Mouse (Mus musculus) gastrocnemius, postnatal 10 days (tissue): ENCODE measurements at regions not wholly inside any gene's neighbourhood (a gene's known extent, or its start where the extent isn't known, plus 50 kb on each side); places are given as distances from the start of the nearest gene placed in this dataset.

Source experiments
- DNase-seq: peaks from one replicate; pipeline ENCODE4 v3.0.0; 2021; ENCODE audit warnings: mixed read lengths

DNA sequence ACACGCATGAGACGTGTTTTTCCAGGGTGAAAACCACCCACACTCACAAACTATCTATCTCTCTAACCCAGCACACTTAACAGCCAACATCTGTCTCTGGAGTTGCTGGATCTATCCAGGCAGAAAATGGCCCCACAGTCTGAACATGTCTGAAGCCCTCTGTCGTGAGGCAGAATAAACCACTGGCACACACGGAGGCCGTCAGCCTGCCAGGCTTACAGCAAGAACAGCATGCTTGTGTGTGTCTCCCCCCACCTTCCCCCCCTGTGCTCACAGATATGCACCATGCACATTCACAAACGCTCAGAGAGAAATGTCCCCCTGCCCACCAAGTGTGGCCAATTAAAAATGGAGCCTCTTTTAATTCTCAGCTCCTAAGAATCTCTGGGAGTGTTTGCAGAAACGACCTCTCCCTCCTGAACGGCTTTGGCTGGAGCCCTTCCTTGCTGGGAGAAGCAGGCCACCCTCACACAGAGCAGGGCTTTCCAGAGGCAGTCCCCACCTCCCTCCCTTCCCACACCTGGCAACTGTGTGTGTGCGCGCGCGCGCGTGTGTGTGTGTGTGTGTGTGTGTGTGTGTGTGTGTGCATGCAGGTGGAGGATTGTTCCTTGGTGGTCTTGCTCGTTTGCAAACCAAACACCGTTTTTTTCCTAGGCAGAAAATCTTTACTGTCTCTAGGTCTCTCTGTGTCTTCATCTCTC lies 88.7 kb downstream of the Edn3 start:
- DNase-seq, result no peak

DNA sequence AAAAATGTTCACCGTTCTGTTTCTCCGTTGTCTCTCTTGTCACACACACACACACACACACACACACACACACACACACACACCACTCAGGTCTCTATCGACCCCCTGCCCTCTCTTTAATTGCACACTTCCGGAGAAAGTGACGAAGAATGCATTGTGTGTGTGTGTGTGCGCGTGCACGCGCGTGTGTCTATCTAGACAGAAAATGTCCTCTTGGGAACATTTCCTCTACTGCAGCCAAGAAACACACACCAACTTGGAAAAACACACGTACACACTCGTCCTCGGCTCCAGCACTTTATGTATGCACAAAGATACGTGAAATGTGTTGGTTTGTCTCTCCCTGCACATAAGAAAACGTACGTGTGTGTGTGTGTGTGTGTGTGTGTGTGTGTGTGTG lies 90.4 kb downstream of the Edn3 start:
- DNase-seq, result no peak

GRCm38 (mm10) chr2:174851525-174852330 lies 91.3 kb downstream of the Edn3 start:
- DNase-seq, result peak; percentile 88

DNA sequence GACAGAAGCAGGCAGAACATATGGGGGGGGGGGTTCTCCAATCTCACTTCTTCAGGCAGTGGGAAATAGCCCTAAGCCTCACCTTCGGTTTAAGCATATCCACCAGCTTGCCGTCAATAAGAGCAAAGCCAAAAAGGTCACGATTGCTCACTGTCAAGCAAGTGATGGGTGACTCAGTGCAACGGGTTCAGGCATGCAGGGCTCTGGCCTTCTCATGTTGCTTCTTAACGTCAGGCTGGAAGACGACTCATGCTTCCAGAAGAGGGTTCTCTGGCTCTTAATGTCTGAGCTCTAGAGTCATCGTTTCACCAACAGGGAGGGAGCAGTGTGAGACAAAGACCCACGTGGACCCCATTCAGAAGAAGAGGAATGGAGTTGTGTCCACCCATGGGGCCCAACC lies 93.4 kb downstream of the Edn3 start:
- no peak for DNase-seq

DNA sequence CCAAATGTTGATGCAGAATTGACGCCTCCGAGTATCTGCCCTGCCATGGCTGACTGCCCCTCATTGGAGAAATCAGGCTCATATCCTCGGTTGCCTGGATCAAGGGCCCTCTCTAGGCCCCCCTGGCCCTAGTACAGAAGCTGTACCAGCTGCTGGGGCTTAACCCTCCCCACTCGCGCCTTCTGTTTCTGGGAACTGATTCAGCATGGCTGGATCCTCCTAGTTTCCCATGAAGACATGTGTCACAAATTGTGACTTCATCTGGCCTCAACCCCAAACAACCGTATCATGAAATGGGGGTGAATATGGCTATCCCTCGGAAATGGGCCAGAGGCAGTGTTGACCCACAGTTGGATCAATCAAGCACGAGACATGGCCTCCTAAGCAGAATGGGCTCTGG lies 95.1 kb downstream of the Edn3 start:
- DNase-seq, result no peak

DNA sequence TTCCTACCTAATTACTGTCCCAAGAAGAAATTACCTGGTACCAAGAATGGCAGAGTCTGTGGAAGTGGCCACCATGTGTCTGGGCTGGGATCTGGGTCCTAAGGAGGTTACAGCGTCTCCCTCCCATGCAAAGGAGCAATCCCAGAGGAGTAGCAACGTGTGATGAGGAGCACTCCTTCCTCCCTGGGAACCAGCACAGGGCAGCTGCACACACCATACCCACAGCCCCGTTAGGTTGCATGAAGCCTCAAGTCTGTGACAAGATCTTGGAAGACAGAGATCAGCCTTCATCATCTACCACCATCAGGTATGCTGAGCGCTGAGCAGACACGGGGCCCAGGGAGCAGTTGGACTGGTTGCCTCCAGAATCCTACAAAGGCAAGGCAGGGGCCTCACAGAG lies 95.7 kb downstream of the Edn3 start:
- no peak for DNase-seq

GRCm38 (mm10) chr2:174858011-174858834 lies 97.8 kb downstream of the Edn3 start:
- DNase-seq, result peak; percentile 75

DNA sequence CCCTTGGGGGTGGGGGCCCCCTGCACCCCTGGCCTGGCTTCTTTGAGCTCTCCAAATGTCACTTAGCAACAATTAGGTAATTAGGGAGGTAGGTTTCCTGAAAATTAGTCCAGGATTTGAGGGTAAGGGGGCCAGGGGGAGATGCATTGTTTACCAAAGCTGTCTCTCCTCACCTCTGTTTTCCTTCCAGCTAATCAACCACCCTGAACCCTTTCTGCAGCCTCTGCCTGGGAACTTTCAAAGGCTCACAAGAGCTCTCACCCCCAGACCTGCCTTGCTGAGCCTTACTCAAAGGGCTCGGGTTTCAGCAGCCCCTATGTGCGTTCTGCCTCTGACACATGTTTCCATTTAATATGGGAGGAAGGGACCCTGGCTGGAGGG lies 98.4 kb downstream of the Edn3 start:
- no peak for DNase-seq

DNA sequence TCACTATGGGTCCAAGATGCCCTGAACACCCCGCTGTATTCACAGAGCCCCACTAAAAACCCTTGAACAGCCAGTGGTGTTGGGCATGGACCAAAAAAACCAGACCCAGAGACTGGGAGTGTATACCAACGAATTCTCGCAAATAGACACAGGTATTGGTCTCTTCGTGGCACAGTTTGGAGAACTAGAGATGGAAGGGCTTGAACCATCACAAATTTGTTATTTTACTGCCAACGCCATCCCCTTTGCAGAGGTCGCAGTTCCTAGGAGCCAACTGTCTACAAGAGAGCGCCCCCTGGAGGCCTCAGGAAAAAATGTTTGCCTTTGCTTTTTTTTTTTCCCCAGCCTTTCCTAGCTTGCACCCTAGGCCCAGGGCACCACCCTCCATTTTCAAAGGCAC lies 99.1 kb downstream of the Edn3 start:
- DNase-seq, result peak; percentile 34

- no peak for DNase-seq
These were observed 104.2 kb downstream of the Edn3 start for GRCm38 (mm10) chr2:174864657-174865056.

- DNase-seq, result no peak
These were observed 106.1 kb downstream of the Edn3 start for GRCm38 (mm10) chr2:174866546-174866945.

- no peak for DNase-seq
These were observed 107.0 kb downstream of the Edn3 start for GRCm38 (mm10) chr2:174867397-174867796.

DNA sequence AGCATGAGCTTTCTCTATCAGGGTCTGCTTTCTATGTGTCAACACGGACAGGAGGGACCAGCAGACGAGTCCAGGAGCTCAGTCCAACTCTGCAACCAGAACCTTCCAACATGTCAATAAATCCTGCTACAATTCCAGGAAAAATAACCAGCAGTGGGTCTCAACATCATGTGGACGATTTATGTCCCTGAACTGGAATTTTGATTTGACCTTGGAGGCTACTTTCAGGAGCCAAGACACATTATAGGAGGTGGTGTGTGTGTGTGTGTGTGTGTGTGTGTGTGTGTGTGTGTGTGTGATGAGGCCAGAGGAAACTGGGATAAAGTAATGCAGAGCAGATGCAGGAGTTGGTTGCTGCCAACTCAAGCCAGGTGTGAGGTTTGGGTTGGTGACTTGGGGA lies 107.8 kb downstream of the Edn3 start:
- DNase-seq, result no peak

- peak; percentile 53 for DNase-seq
These were observed 108.4 kb downstream of the Edn3 start for GRCm38 (mm10) chr2:174868743-174869369.

- DNase-seq, result no peak
These were observed 109.9 kb downstream of the Edn3 start for GRCm38 (mm10) chr2:174870284-174870683.

DNA sequence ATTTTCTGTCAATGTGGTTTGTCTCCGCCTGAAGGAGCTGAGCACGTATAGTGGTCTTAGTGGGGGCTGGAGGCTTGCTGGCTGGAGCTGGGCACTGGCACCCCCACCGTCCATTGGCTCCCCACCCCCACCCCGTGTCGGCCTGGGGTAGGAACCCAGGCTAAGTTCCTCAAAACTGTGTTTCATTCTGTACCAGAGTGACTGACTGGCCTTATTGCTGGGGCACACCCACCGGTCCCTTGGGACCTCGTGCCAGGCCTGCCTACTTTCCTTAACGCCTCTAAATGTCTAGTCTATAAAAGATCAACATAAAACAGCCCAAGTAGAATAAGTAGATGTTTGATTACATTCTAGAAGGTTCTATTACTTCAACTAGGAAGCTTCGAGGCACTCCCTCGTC lies 110.8 kb downstream of the Edn3 start:
- DNase-seq, result no peak

- DNase-seq, result no peak
These were observed 111.4 kb downstream of the Edn3 start for GRCm38 (mm10) chr2:174871844-174872243.

- no peak for DNase-seq
These were observed 116.5 kb downstream of the Edn3 start for GRCm38 (mm10) chr2:174876886-174877285.

DNA sequence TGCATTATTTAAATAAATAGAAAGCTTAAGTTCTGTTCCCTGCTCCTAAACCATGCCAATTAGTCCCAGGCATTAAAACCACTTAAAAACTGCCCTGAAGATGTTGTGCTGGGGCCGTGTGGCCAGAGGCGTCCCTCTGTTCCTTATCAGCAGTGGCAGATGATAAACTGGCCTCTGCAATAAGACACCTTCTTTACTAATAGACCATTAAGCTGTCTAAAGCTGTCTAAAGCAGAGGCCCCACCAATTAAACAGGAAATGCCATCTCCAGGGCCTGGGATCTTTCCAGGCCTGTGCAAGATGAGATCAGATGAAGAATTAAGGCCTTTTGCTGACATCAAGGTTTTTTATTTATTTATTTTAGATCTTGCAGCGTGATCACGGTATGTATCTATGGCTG lies 118.6 kb downstream of the Edn3 start:
- DNase-seq, result no peak

- DNase-seq, result no peak
These were observed 120.2 kb downstream of the Edn3 start for GRCm38 (mm10) chr2:174880659-174881058.

DNA sequence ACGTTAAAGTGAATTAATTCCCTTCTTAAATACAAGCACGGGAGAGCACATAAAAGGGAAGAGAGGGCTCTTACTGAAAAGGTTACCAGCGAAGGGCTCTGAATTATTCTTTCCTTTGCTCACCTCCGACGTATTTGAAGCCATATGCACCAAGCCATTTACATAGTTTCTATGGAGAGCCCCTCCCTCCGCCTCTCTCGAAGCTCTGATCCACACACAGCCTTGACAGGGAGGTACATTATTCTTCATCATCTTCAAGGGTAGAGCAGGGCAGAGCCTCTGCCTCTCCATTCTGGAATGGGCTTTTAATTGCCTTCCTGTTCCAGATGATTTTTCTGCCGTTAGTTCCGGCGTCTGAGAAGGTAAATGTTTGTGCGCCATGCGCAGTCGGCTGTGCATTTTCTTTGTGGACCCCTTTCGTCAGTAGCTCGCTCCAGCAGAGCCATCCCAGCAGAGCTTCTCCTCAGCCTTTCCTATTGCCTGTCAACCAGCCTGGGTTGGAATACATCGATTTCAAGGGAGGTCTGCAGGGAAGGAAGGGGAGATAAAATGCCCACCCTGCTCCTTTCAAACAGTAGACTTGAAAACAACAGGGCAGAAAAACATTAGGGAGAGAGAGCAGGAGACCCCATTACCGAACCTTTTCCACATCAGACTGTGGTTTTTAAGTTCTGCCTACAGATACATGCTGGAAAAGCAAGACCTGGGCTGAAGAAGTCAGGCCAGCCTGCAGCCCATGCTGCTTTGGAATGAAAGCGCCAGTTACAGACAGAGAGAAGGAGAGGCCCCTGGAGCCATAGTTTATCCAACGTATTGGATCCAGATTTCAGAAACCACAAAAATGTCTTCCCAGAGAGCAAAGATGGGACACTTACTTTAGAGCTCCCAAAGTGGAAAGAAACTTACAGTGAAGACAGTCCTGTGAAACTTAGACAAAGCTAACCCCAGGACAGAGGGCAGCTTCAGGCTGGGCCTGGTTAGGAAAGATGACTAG lies 124.1 kb downstream of the Edn3 start:
- DNase-seq, result no peak
